Mouse (Mus musculus) kidney, postnatal 0 days (tissue): Measurements from ENCODE around the gene Mapk7. TPM values are rescaled to one million over a fixed set of nuclear protein-coding genes. Genes with fewer than 3 reads are reported as not detected.

Source experiments
- ATAC-seq: fragments of 200-750 bp; cut with Nextera tagmentation; replicated peaks from 2 replicates; pipeline ENCODE4 v1.8.0; 2017; ENCODE audit warnings: low read depth, moderate number of reproducible peaks, moderate TSS enrichment, moderate library complexity; ENCODE audit not compliant: low FRiP score
- DNase-seq: peaks from one replicate; pipeline ENCODE4 v3.0.0-alpha.2; 2016; ENCODE audit warnings: low spot score
- H3K27ac ChIP-seq: fragments of 300-500 bp; sonication (generic); 2 replicates; pipeline ENCODE4 v1.5.1; 2014; ENCODE audit warnings: mild to moderate bottlenecking
- H3K27me3 ChIP-seq: fragments of 300-500 bp; sonication (generic); 2 replicates; pipeline ENCODE4 v1.6.1; 2014; ENCODE audit warnings: low read length, mixed read lengths; ENCODE audit not compliant: insufficient read depth
- H3K36me3 ChIP-seq: fragments of 300-500 bp; sonication (generic); 2 replicates; pipeline ENCODE4 v1.6.1; 2014; ENCODE audit warnings: low read length, mixed read lengths; ENCODE audit not compliant: insufficient read depth
- H3K4me1 ChIP-seq: fragments of 300-500 bp; sonication (generic); replicated peaks from 2 replicates; pipeline ENCODE4 v1.6.1; 2014; ENCODE audit warnings: antibody characterized with exemption, low read length, mixed read lengths; ENCODE audit not compliant: insufficient read depth
- H3K4me2 ChIP-seq: fragments of 300-500 bp; sonication (generic); 2 replicates; pipeline ENCODE4 v1.6.1; 2014; ENCODE audit warnings: mild to moderate bottlenecking, low read length, moderate library complexity, mixed read lengths
- H3K4me3 ChIP-seq: fragments of 300-500 bp; sonication (generic); replicated peaks from 2 replicates; pipeline ENCODE4 v1.5.1; 2014; ENCODE audit warnings: low read depth, low read length
- H3K9ac ChIP-seq: fragments of 300-500 bp; sonication (generic); 2 replicates; pipeline ENCODE4 v1.6.1; 2014; ENCODE audit warnings: low read depth, low read length
- H3K9me3 ChIP-seq: fragments of 300-500 bp; sonication (generic); replicated peaks from 2 replicates; pipeline ENCODE4 v1.6.1; 2016; ENCODE audit warnings: low read length, inconsistent platforms, mixed read lengths
- CTCF ChIP-seq: IDR thresholded peaks from 2 replicates; pipeline ENCODE4 v1.5.1; 2016; ENCODE audit warnings: antibody characterized with exemption, low read depth, mild to moderate bottlenecking, moderate library complexity
- WGBS: fragments of 180-500 bp; shearing (Covaris S2); extraction: QIAGEN DNeasy Blood & Tissue Kit; methylation state at CpG from one replicate; pipeline ENCODE4 v1.1.7; 2014; 5-methylcytosine and 5-hydroxymethylcytosine counted together
- polyA plus RNA-seq: library from polyadenylated mRNA; unstranded; fragments of >200 nt; fragmentation: Nextera tagmentation; extraction: Ambion mirVana; gene quantifications from 2 replicates; pipeline ENCODE4 v1.2.1, GENCODE M21; 2015

Gene Mapk7
- polyA plus RNA-seq, 1 experiment from 2014 or later = 30.9 TPM

- peak; percentile 35 for DNase-seq
- H3K4me3 ChIP-seq = peak overlapping the region; percentile 19
- 0 out of 2 replicates have a peak overlapping the region, but pooled peaks have one; percentile 13 for H3K27ac ChIP-seq
- no peaks in the 10 kb centered on the region for H3K9me3 ChIP-seq
- H3K36me3 ChIP-seq = no peaks in the 10 kb centered on the region
- H3K4me1 ChIP-seq = peaks cover 8% of the 10 kb centered on the region; the same call in 1 of the 2 replicates
- H3K27me3 ChIP-seq = no peaks in the 10 kb centered on the region
- ATAC-seq = no peak; the same call in 1 of the 2 replicates
- peak overlapping the region; percentile 55 for H3K4me2 ChIP-seq
- 41% methylated on average over 12 of the region's 12 CpGs for WGBS
- H3K9ac ChIP-seq = no peak overlapping the region
- TF ChIP-seq CTCF = no peak
Observed at GRCm38 (mm10) chr11:61476786-61477382, 17.3 kb downstream of the Mapk7 start.

GRCm38 (mm10) chr11:61473630-61474029 is 20.6 kb downstream of the Mapk7 start:
- DNase-seq (no peak), ATAC-seq (no peak)
- Histone ChIP-seq H3K4me2 (no peak overlapping the region), H3K4me1 (no peaks in the 10 kb centered on the region; the same call in 1 of the 2 replicates), H3K4me3 (no peak overlapping the region), H3K9me3 (no peaks in the 10 kb centered on the region), H3K36me3 (no peaks in the 10 kb centered on the region), H3K27me3 (no peaks in the 10 kb centered on the region), H3K27ac (no peak overlapping the region), H3K9ac (no peak overlapping the region)
- 39% methylated on average over 4 of the region's 4 CpGs for WGBS
- TF ChIP-seq CTCF = no peak

- TF ChIP-seq CTCF = no peak
- Histone ChIP-seq H3K4me2 (no peak overlapping the region), H3K4me1 (no peaks in the 10 kb centered on the region), H3K9me3 (no peaks in the 10 kb centered on the region), H3K9ac (no peak overlapping the region), H3K4me3 (no peak overlapping the region), H3K27me3 (no peaks in the 10 kb centered on the region), H3K36me3 (no peaks in the 10 kb centered on the region), H3K27ac (no peak overlapping the region)
- DNase-seq = no peak
- ATAC-seq = no peak
Observed at GRCm38 (mm10) chr11:61470880-61471279, 23.3 kb downstream of the Mapk7 start.

GRCm38 (mm10) chr11:61469317-61469917 is 24.8 kb downstream of the Mapk7 start:
- Histone ChIP-seq H3K9me3 (no peaks in the 10 kb centered on the region), H3K36me3 (no peaks in the 10 kb centered on the region), H3K4me2 (no peak overlapping the region), H3K27me3 (no peaks in the 10 kb centered on the region), H3K4me3 (no peak overlapping the region), H3K9ac (no peak overlapping the region), H3K4me1 (no peaks in the 10 kb centered on the region), H3K27ac (no peak overlapping the region)
- TF ChIP-seq CTCF = no peak
- WGBS = 58% methylated on average over 7 of the region's 7 CpGs
- ATAC-seq (no peak), DNase-seq (no peak)

- TF ChIP-seq CTCF = no peak
- H3K9ac ChIP-seq = no peak overlapping the region
- H3K36me3 ChIP-seq = no peaks in the 10 kb centered on the region
- no peak overlapping the region for H3K4me2 ChIP-seq
- H3K4me1 ChIP-seq = no peaks in the 10 kb centered on the region
- H3K27me3 ChIP-seq = no peaks in the 10 kb centered on the region
- no peak overlapping the region for H3K4me3 ChIP-seq
- no peaks in the 10 kb centered on the region for H3K9me3 ChIP-seq
- DNase-seq = no peak
- no peak for ATAC-seq
- no peak overlapping the region for H3K27ac ChIP-seq
- WGBS = 85% methylated on average over 4 of the region's 4 CpGs
Observed at GRCm38 (mm10) chr11:61468534-61468933, 25.7 kb downstream of the Mapk7 start.

GRCm38 (mm10) chr11:61465422-61465821 is 28.8 kb downstream of the Mapk7 start:
- TF ChIP-seq CTCF = no peak
- no peak overlapping the region for H3K4me3 ChIP-seq
- ATAC-seq (no peak), DNase-seq (peak; percentile 60)
- no peaks in the 10 kb centered on the region for H3K27me3 ChIP-seq
- no peaks in the 10 kb centered on the region for H3K9me3 ChIP-seq
- no peak overlapping the region for H3K27ac ChIP-seq
- no peaks in the 10 kb centered on the region for H3K36me3 ChIP-seq
- H3K4me2 ChIP-seq = no peak overlapping the region
- WGBS = 50% methylated on average over 4 of the region's 4 CpGs
- no peaks in the 10 kb centered on the region for H3K4me1 ChIP-seq
- H3K9ac ChIP-seq = no peak overlapping the region
